Comparison of ENCODE assay signal across 14 mouse cellular contexts in the genomic region with DNA sequence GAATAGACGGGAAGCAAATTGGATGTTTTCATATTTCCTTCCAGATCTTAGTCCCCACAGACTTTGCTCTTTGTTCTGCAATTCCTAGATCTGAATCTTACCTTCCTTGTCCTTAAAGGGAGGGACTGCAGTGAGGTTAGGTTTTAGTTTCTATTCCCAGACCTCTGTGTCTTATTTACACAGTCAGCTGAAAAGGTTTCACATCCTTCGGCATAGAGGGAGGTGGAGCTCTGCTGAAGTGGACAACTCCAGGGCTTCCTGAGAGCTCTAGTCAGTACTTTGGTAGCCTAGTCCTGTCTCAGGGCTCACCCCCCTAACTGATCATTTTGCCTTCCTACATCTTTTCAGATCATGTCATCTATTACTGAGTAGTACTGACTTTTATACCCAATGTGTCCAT. TPM values are rescaled to one million over a fixed set of nuclear protein-coding genes. Genes with fewer than 3 reads are reported as not detected.
DNase-seq lines count a peak whose midpoint lies in the region; ATAC-seq and TF ChIP-seq lines count a peak whose summit lies in the region.
"Had no signal": no experiment of that assay in that cellular context is flagged by ENCODE, and none has a peak within 500 bp of the region (broad histone marks: within the 10 kb centered on the region; RNA-seq: fewer than 3 reads in every experiment).

TSS of gene Gm5431 (minus strand) at position 194 of the 400 bp plus-strand sequence.

- no peaks in the 10 kb centered on the region for H3K36me3 ChIP-seq in kidney, postnatal 0 days (ENCODE audit: insufficient read depth, low read length)
- H3K36me3 ChIP-seq in kidney, embryonic 14.5 days (ENCODE audit: control insufficient read depth, insufficient read depth, low read length), result no peaks in the 10 kb centered on the region
- H3K36me3 ChIP-seq in CH12.LX (replicated peaks in 1 of 2; ENCODE audit: control insufficient read depth in 1 of 2, insufficient read depth in 1 of 2, low read length in 1 of 2), result no peaks in the 10 kb centered on the region
- H3K36me3 ChIP-seq: midbrain, embryonic 15.5 days; neural tube, embryonic 12.5 days had no signal

- no peak for TF ChIP-seq POLR2A in CH12.LX (IDR thresholded peaks at IDR 0.05; ENCODE audit: low read depth, low read length)

- peak; percentile 84 for TF ChIP-seq EP300 in CH12.LX (IDR thresholded peaks at IDR 0.05; ENCODE audit: low read length)

- no peak; the same call in 1 of the 2 replicates for TF ChIP-seq RAD21 in CH12.LX (IDR thresholded peaks at IDR 0.05; ENCODE audit: low read depth, low read length)

- H3K27ac ChIP-seq in kidney, postnatal 0 days, result no peak within 1 kb of the TSS
- H3K27ac ChIP-seq in kidney, embryonic 14.5 days (ENCODE audit: low read depth, low read length), result no peak within 1 kb of the TSS
- H3K27ac ChIP-seq in CH12.LX (ENCODE audit: insufficient read depth, low read depth), result peak within 1 kb of the TSS; percentile 94
- H3K27ac ChIP-seq: left cerebral cortex, adult 2 months; midbrain, embryonic 15.5 days; neural tube, embryonic 12.5 days had no signal

- no peak for ATAC-seq in kidney, postnatal 0 days (replicated peaks; ENCODE audit: low FRiP score, low read depth)
- no peak for ATAC-seq in kidney, embryonic 14.5 days (ENCODE audit: low FRiP score, low TSS enrichment)
- peak; percentile 67 for ATAC-seq in granulocyte monocyte progenitor cell, adult 5-6 weeks (replicated peaks; ENCODE audit: poor library complexity, severe bottlenecking)
- peak; percentile 56 for ATAC-seq in monocyte, adult 5-6 weeks (replicated peaks; ENCODE audit: insufficient number of reproducible peaks, low FRiP score, low TSS enrichment, poor library complexity, severe bottlenecking)
- ATAC-seq: hindbrain, embryonic 16.5 days; midbrain, embryonic 15.5 days; Patski had no signal

- peak; percentile 10 for DNase-seq in kidney, postnatal 0 days (ENCODE audit: low spot score)
- peak; percentile 57 for DNase-seq in CH12.LX (ENCODE audit: extremely low read depth)
- no peak for DNase-seq in right cerebral cortex, postnatal 25 days
- no peak for DNase-seq in cerebellum, postnatal 14 days
- DNase-seq: embryo, embryonic 11 days; kidney, postnatal 25 days had no signal

- TF ChIP-seq CTCF in kidney, postnatal 0 days (IDR thresholded peaks at IDR 0.05; ENCODE audit: low read depth), result no peak
- no peak for TF ChIP-seq CTCF in CH12.LX (conservative IDR thresholded peaks at IDR 0.05 in 1 of 2, IDR thresholded peaks at IDR 0.05 in 1 of 2; ENCODE audit: low read depth in 2 of 2, low read length in 2 of 2)

- no peak within 1 kb of the TSS for H3K9ac ChIP-seq in kidney, postnatal 0 days (ENCODE audit: low read depth, low read length)
- H3K9ac ChIP-seq in kidney, embryonic 14.5 days (ENCODE audit: low read depth, low read length), result no peak within 1 kb of the TSS
- H3K9ac ChIP-seq in CH12.LX (ENCODE audit: insufficient read depth, low read depth), result peak within 1 kb of the TSS; percentile 62
- H3K9ac ChIP-seq: midbrain, embryonic 15.5 days; neural tube, embryonic 12.5 days had no signal

- H3K4me1 ChIP-seq in kidney, postnatal 0 days (replicated peaks; ENCODE audit: insufficient read depth, low read length), result no peaks in the 10 kb centered on the region
- H3K4me1 ChIP-seq in kidney, embryonic 14.5 days (ENCODE audit: control insufficient read depth, insufficient read depth, low read length), result no peaks in the 10 kb centered on the region
- peaks cover 22 to 62% of the 10 kb centered on the region in 2 experiments for H3K4me1 ChIP-seq in CH12.LX (ENCODE audit: control insufficient read depth in 1 of 2, insufficient read depth in 2 of 2)
- H3K4me1 ChIP-seq: midbrain, embryonic 15.5 days; neural tube, embryonic 12.5 days had no signal

- WGBS in kidney, postnatal 0 days, result 63% methylated on average over 2 of the region's 2 CpGs
- 49% methylated on average over 2 of the region's 2 CpGs for WGBS in kidney, embryonic 14.5 days

- dilution Hi-C loops in CH12.LX (cut with MboI; ENCODE audit: extremely low pct_ligation_motif_present, extremely low pct_unique_long_range_greater_than_20kb, low sequenced_read_pairs), result no loop called here

- no peaks in the 10 kb centered on the region for H3K9me3 ChIP-seq in kidney, postnatal 0 days (replicated peaks; ENCODE audit: low read length)
- no peaks in the 10 kb centered on the region for H3K9me3 ChIP-seq in kidney, embryonic 14.5 days (ENCODE audit: control insufficient read depth, low read length)
- no peaks in the 10 kb centered on the region for H3K9me3 ChIP-seq in CH12.LX (replicated peaks; ENCODE audit: low read length)
- H3K9me3 ChIP-seq: midbrain, embryonic 15.5 days; neural tube, embryonic 12.5 days had no signal

- no peaks in the 10 kb centered on the region for H3K79me2 ChIP-seq in CH12.LX (replicated peaks; ENCODE audit: control insufficient read depth, extremely low read depth, insufficient read depth, poor library complexity, severe bottlenecking)

- no peak within 1 kb of the TSS for H3K4me3 ChIP-seq in kidney, postnatal 0 days (replicated peaks; ENCODE audit: low read depth, low read length)
- no peak within 1 kb of the TSS for H3K4me3 ChIP-seq in kidney, embryonic 14.5 days (ENCODE audit: low read length)
- H3K4me3 ChIP-seq in CH12.LX (replicated peaks in 1 of 3; ENCODE audit: low read depth in 2 of 3, low read length in 2 of 3, poor library complexity in 1 of 3), result peak within 1 kb of the TSS; percentile 27 to 68 (median 38)
- H3K4me3 ChIP-seq: left cerebral cortex, adult 2 months; midbrain, embryonic 15.5 days; neural tube, embryonic 12.5 days had no signal

- in situ Hi-C loops in CH12.LX (cut with MboI; ENCODE audit: low pct_ligation_motif_present, low pct_unique_long_range_greater_than_20kb, low sequenced_read_pairs), result no loop called here

- H3K4me2 ChIP-seq in kidney, postnatal 0 days (ENCODE audit: low read length), result no peak within 1 kb of the TSS
- no peak within 1 kb of the TSS for H3K4me2 ChIP-seq in kidney, embryonic 14.5 days (replicated peaks; ENCODE audit: low read depth, low read length)
- peak within 1 kb of the TSS; percentile 100 for H3K4me2 ChIP-seq in CH12.LX (ENCODE audit: insufficient read depth, low read depth, poor library complexity, severe bottlenecking)
- H3K4me2 ChIP-seq: midbrain, embryonic 15.5 days; neural tube, embryonic 12.5 days had no signal

- no peaks in the 10 kb centered on the region for H3K27me3 ChIP-seq in kidney, postnatal 0 days (ENCODE audit: insufficient read depth, low read length)
- H3K27me3 ChIP-seq in kidney, embryonic 14.5 days (ENCODE audit: control insufficient read depth, insufficient read depth, low read length), result no peaks in the 10 kb centered on the region
- no peaks in the 10 kb centered on the region for H3K27me3 ChIP-seq in CH12.LX (replicated peaks)
- H3K27me3 ChIP-seq: midbrain, embryonic 15.5 days; neural tube, embryonic 12.5 days; Patski had no signal

TF ChIP-seq in CH12.LX, 34 proteins besides CTCF, POLR2A, EP300 and RAD21:
- TF ChIP-seq CHD2 (IDR thresholded peaks at IDR 0.05; ENCODE audit: low read length) (0 out of 2 replicates have a peak, but pooled peaks have one; percentile 52), ZKSCAN1 (IDR thresholded peaks at IDR 0.05; ENCODE audit: borderline replicate concordance, low read depth, low read length) (no peak), ETS1 (conservative IDR thresholded peaks at IDR 0.05; ENCODE audit: low read depth, low read length) (peak; percentile 80), MAFK (IDR thresholded peaks at IDR 0.05; ENCODE audit: insufficient replicate concordance, low read length) (peak; percentile 71; the same call in 1 of the 2 replicates), SIN3A (IDR thresholded peaks at IDR 0.05; ENCODE audit: low read length) (peak; percentile 94), E2F4 (IDR thresholded peaks at IDR 0.05; ENCODE audit: insufficient replicate concordance, low read depth, low read length) (no peak), MEF2A (IDR thresholded peaks at IDR 0.05; ENCODE audit: borderline replicate concordance, low read depth, low read length) (peak; percentile 70; the same call in 1 of the 2 replicates), IRF4 (IDR thresholded peaks at IDR 0.05; ENCODE audit: low read depth, low read length) (peak; percentile 84), NRF1 (IDR thresholded peaks at IDR 0.05; ENCODE audit: low read depth, low read length) (no peak), BHLHE40 (IDR thresholded peaks at IDR 0.05; ENCODE audit: low read depth, low read length) (0 out of 2 replicates have a peak, but pooled peaks have one; percentile 9), ZC3H11A (IDR thresholded peaks at IDR 0.05; ENCODE audit: low read depth, low read length) (no peak), ZMIZ1 (IDR thresholded peaks at IDR 0.05; ENCODE audit: low read depth, low read length) (no peak; the same call in 1 of the 2 replicates), SMC3 (IDR thresholded peaks at IDR 0.05; ENCODE audit: low read depth, low read length) (no peak)

RNA-seq across cellular contexts. Expression of gene Gm5431, which starts in this region (rescaled TPM):
- 0.24 and 0.43 TPM in 2 replicates for polyA plus RNA-seq in kidney, postnatal 0 days (2015; fragmentation: Nextera tagmentation; extraction: Ambion mirVana)
- polyA plus RNA-seq in kidney, embryonic 14.5 days (2014; fragmentation: Nextera tagmentation; extraction: Ambion mirVana), result 0.15 and 0.23 TPM in 2 replicates
- 0.89 and 0.97 TPM in 2 replicates for total RNA-seq in CH12.LX (2012; rRNA removed)
- total RNA-seq in CH12.LX (2014; rRNA removed), result 1.7 and 2.0 TPM in 2 replicates
- 3.1 and 4.9 TPM in 2 replicates for polyA plus RNA-seq in CH12.LX (2012; ENCODE audit: insufficient read length, low read depth)
- total RNA-seq in granulocyte monocyte progenitor cell, adult 5-6 weeks (2014; fragmentation: Nextera tagmentation), result 0.58 and 1.2 TPM in 2 replicates
- 0.22 and 1.3 TPM in 2 replicates for total RNA-seq in granulocyte monocyte progenitor cell, adult 5-6 weeks (2017)
- total RNA-seq in monocyte, adult 5-6 weeks (2017), result 6.7 to 9.7 TPM (median 8.8 TPM) in 3 replicates

Comparison
In these comparisons a context has a peak if more than half of its experiments do, and no peak if none do; other contexts are left out.
1. Peak in DNase-seq in kidney, postnatal 0 days; RNA of the gene not detected or under 1 TPM.
2. ATAC-seq: peak in granulocyte monocyte progenitor cell, adult 5-6 weeks (single experiment) and monocyte, adult 5-6 weeks (single experiment); none in kidney, postnatal 0 days (single experiment) and kidney, embryonic 14.5 days (single experiment).
3. H3K4me3 ChIP-seq: peak in CH12.LX (3 of 3); none in kidney, postnatal 0 days (single experiment) and kidney, embryonic 14.5 days (single experiment).